Mouse (Mus musculus) heart, adult 9 months (tissue): ENCODE data around the gene Tollip.
"Not testable (repeated sequence)": the region's sequence is repeated elsewhere in the genome, so short reads cannot be mapped to it uniquely, and the experiment has no call there.

Experiments
- DNase-seq, 2 experiments: peaks; one replicate each; pipeline ENCODE4 v3.0.0; 2022; ENCODE audit warnings: low spot score in 2 of 2

Tollip gene

GRCm38 (mm10) chr7:141934128-141934898 is 16.0 kb upstream of the Tollip start:
- DNase-seq, result no peak

GRCm38 (mm10) chr7:141928642-141929041 is 10.3 kb upstream of the Tollip start:
- no peak for DNase-seq

DNA sequence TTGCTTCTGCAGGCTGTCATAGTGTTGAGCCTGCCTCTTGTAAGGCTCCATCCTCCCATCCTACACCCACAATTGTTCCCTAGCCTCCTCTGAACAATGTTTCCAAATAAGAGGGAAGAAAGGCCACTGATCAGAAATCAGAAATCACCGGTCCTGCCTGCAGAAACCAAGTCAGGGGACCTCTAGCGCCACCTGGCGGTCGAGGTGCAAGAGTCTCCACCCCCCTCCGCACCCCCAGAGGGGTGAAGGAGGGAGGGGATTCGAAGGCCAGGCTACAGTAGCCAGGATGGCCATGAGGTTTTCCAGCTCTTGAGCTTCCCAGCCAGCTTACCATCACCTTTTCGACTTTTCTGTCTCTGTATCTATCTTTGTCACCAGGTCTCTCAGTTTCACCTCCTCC is 6.6 kb upstream of the Tollip start:
- DNase-seq, result peak; percentile 27 to 39

- DNase-seq, result not testable (repeated sequence)
These were observed 5.8 kb upstream of the Tollip start for GRCm38 (mm10) chr7:141924121-141924520.

- DNase-seq, result no peak
These were observed 7.0 kb downstream of the Tollip start for GRCm38 (mm10) chr7:141911305-141911704.

GRCm38 (mm10) chr7:141908591-141908990 is 9.7 kb downstream of the Tollip start:
- DNase-seq, result no peak

GRCm38 (mm10) chr7:141902791-141903190 is 15.5 kb downstream of the Tollip start:
- no peak for DNase-seq

DNA sequence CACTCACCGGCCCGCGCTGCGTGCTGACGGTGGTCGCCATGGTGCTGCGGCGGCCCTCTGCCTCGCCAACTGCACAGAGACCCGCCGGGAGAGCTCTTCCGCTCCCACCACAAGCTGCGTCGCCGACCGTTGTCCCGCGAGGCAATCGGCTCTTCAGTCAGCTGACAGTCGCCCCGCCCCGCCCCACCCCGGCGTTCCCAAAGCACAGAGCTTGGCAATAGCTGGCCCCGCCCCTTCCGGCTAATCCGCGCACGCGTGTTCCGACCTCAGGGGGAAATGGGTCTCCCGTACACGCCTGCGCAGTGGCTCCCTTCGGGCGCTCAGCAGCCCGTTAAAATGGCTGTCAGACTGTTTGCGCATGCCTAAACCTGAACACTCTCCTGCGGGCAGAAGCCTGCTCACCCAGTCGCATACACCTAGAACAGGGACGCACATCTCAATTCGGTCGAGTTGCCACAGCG is 16.0 kb downstream of the Tollip start:
- DNase-seq, result peak; percentile 99

DNA sequence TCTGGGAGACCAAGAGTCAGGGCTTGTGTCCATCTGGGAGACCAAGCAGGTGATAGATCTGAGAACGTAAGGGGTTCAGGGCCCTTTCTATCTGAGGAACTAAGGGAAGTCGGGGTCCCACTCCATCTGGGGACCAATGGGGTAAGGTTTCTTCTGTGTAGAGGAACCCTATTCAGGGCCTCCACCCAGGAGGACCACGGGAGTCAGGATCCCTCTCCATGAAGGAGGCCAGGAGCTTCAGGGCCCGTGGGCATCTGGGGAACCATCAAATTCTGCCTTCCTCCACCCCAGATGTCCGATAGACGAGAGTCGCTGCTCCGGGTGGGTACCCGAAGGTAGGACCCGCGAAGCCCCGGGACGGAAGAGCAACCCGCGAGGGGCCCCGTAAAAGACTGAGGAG is 16.5 kb downstream of the Tollip start:
- DNase-seq, result no peak

- no peak for DNase-seq
These were observed 26.2 kb downstream of the Tollip start for GRCm38 (mm10) chr7:141892151-141892550.

DNA sequence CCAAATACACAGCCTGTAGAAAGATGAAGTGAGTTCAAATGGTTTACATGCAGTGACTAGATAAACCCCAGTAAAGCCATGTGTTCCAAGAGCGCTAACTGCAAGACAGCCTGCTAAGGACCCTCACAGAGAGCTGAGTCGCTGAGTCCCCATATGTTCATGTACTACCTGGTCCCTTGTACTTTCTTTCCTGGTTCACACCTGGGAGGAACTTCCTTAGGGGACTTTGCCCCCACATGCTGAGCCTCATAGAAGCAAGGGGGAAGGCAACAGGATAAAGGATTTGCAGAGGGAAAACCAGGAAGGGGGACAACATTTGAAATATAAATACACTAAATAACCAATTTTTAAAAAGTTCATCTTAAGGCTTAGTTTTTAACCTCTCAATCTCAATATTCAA is 39.5 kb downstream of the Tollip start:
- DNase-seq, result no peak

DNA sequence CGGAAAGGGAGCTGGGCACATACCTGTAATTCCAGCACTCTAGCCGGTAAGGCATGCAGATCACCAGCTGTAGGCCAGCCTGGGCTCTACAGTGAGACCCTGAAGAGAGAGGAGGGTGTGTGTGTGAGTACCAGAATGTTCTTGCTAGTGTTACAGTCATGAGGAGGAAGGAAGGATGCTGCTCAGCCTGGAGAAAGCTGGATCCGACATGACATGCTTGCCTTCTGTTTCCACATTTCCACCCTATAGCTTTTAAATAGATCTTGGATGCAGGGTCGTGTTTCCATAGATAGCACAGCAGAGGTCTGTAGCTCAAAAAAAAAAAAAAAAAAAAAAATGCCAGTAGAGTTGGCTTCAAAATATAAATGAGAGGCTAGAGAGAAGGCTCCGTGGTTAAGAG is 43.4 kb downstream of the Tollip start:
- no peak for DNase-seq

GRCm38 (mm10) chr7:141870553-141870952 is 47.8 kb downstream of the Tollip start:
- no peak for DNase-seq

DNA sequence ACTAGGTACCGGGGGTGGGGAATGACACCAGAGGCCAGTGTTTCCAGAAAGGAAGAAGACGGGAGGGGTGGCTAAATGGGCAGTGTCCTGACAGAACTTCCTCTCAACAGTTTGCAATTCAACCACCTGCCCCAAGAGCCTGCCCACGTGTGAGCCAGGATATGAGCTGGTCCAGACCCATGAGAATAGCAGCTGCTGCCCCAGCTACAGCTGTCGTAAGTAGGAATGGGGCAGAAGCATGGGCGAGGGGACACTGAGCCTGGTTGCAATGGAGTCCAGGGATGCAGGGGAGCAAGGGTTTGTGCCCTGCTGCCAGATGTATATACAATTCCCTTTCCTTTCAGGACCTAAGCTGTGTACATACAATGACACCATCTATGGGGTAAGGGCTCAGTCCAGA is 48.7 kb downstream of the Tollip start:
- no peak for DNase-seq

DNA sequence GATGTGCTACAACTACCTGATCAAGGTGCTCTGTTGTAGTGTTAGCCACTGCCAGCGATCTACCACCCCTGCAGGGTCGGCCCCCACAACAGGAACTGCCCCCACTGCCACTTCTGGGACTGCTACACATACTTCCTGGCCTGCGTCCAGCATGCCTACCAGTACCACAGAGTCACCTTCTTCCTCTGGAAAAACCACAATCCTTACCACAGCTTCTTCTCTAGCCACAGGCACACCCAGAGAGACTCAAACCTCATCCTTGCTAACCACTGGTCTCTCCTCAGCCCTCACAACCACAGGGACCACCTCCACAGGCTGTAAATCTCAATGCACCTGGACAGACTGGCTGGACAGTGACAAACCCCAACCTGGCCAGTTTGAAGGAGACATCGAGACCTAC is 57.3 kb downstream of the Tollip start:
- DNase-seq, result no peak

GRCm38 (mm10) chr7:141840354-141840753 is 78.0 kb downstream of the Tollip start:
- DNase-seq, result no peak

DNA sequence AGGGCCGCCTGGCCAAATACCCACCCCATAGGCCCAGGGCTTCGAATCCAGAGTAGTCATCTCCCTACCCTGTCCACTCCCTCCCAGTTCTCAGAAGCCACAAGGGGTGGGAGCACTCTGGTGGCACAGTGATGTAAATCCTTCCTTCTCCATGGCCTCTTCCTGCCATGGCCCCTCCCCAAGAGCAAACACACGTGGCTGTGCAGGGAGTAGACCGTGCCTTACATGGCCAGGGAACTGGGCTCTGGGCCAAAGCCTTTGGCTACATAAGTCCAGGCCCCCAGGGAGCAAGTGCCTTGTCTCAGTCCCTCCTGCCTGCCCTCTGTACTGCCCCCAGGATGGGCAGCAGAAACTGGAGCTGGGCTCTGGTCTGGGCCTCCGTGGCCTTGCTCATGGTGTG is 79.5 kb downstream of the Tollip start, which contains the start of gene Muc5b:
Muc5b (plus strand) TSS at position 292 of the 400 bp plus-strand sequence.
- DNase-seq, result no peak

DNA sequence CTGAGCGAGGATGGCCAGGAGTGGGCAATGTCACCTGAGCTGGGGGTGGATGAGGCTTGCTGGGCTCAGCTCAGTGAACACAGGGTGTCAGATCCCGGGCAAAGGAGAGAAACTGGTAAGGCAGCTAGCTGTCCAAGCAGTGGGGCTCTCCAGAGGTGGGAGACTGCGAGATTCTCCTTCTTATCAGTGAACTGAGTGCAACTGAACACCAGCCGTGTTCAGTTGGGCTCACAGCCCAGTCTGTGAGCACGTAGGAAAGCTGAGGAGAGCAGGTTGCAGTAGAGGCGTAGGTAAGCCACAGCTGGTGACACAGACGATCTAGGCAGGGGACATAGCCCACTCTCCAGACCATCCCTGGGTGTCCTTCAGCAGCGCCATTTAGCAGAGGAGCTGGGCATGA is 81.9 kb downstream of the Tollip start:
- DNase-seq, result no peak

DNA sequence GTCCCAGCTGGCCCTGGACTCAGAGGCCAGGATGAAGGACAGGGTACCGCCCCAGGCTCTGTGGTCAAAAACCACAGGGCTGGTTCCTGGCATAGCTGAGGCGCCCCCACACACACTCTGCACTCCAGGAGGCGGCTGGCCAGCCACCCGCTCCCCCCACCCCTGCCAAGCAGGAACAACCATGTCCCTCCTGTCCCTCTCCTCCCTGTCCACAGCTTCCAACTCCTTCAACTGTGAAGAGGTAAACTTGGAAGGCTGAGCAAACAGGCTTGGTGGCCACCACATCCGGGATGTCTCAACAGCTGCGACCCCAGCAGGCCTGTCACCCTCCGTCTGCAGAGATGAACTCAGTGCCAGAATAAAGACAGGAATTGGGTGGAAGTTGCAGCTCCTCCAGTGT is 82.4 kb downstream of the Tollip start:
- DNase-seq, result no peak
